Mouse (Mus musculus) lung, embryonic 16.5 days (tissue): ENCODE data around the gene Rap1b. TPM values are rescaled to one million over a fixed set of nuclear protein-coding genes. Genes with fewer than 3 reads are reported as not detected.
A peak's percentile ranks its signal among the peaks of the same experiment; 100 is the strongest.

Experiments used
- ATAC-seq: fragments of 200-750 bp; cut with Nextera tagmentation; 2 replicates; pipeline ENCODE4 v1.8.0; 2017; ENCODE audit warnings: low read depth, mild to moderate bottlenecking, moderate library complexity
- H3K27ac ChIP-seq: fragments of 300-500 bp; sonication (generic); 2 replicates; pipeline ENCODE4 v1.5.1; 2014; ENCODE audit warnings: mild to moderate bottlenecking, control low read depth, low read length
- H3K27me3 ChIP-seq: fragments of 300-500 bp; sonication (generic); 2 replicates; pipeline ENCODE4 v1.6.1; 2014; ENCODE audit warnings: low read depth, low read length, mixed read lengths; ENCODE audit not compliant: control insufficient read depth, insufficient read depth
- H3K36me3 ChIP-seq: fragments of 300-500 bp; sonication (generic); 2 replicates; pipeline ENCODE4 v1.6.1; 2014; ENCODE audit warnings: low read length; ENCODE audit not compliant: control insufficient read depth, insufficient read depth
- H3K4me1 ChIP-seq: fragments of 300-500 bp; sonication (generic); replicated peaks from 2 replicates; pipeline ENCODE4 v1.6.1; 2014; ENCODE audit warnings: low read length, mixed read lengths; ENCODE audit not compliant: control insufficient read depth, insufficient read depth
- H3K4me2 ChIP-seq: fragments of 300-500 bp; sonication (generic); 2 replicates; pipeline ENCODE4 v1.6.1; 2014; ENCODE audit warnings: low read depth, low read length, control low read depth
- H3K4me3 ChIP-seq: fragments of 300-500 bp; sonication (generic); 2 replicates; pipeline ENCODE4 v1.5.1; 2014; ENCODE audit warnings: mild to moderate bottlenecking, low read length, control low read depth
- H3K9ac ChIP-seq: fragments of 300-500 bp; sonication (generic); 2 replicates; pipeline ENCODE4 v1.6.1; 2014; ENCODE audit warnings: low read length, control low read depth
- H3K9me3 ChIP-seq: fragments of 300-500 bp; sonication (generic); 2 replicates; pipeline ENCODE4 v1.6.1; 2016; ENCODE audit warnings: low read length; ENCODE audit not compliant: control insufficient read depth
- WGBS: fragments of 180-500 bp; shearing (Covaris S2); extraction: QIAGEN DNeasy Blood & Tissue Kit; methylation state at CpG from one replicate; pipeline ENCODE4 v1.1.7; 2014; 5-methylcytosine and 5-hydroxymethylcytosine counted together
- polyA plus RNA-seq: library from polyadenylated mRNA; unstranded; fragments of >200 nt; fragmentation: Nextera tagmentation; extraction: Ambion mirVana; gene quantifications from 2 replicates; pipeline ENCODE4 v1.2.1, GENCODE M21; 2015

Rap1b gene
- polyA plus RNA-seq, 1 experiment from 2014 or later = 215 TPM

DNA sequence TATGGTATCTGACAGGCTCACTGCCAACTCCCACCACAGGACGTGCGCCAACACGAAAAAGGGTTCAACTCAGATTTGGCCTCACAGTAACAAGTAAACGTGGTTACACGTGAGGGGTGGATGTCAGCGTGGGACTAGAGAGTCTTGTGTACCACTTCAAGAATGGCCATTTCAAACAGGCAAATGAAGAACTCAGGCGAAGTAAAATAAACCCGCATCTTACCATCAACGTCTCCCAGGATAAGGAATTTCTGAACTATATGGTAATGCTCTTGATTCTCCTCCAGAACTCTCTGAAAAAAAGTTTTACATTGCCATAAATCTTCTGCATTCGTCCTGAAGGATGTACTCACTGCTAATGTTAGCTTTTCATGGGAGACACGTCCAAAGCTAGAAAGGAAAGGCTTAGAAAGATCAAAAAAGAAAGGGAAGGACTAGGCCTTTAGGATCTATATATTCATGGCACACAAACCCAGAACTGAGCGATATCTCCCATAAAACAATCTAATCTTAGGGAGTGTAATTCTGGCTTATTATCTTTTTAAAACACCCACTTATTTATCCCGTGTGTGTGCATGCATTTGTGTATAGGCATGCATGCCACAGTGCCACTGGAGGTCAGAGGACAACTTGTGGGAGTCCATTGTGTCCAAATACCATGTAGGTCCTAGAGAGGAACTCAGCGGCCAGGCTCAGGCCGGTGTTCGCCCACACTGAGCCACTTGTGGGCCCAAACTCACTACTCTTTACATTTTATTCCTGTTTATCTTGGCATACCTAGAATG is 79.5 kb downstream of the Rap1b start:
- no peak overlapping the region for H3K4me3 ChIP-seq

DNA sequence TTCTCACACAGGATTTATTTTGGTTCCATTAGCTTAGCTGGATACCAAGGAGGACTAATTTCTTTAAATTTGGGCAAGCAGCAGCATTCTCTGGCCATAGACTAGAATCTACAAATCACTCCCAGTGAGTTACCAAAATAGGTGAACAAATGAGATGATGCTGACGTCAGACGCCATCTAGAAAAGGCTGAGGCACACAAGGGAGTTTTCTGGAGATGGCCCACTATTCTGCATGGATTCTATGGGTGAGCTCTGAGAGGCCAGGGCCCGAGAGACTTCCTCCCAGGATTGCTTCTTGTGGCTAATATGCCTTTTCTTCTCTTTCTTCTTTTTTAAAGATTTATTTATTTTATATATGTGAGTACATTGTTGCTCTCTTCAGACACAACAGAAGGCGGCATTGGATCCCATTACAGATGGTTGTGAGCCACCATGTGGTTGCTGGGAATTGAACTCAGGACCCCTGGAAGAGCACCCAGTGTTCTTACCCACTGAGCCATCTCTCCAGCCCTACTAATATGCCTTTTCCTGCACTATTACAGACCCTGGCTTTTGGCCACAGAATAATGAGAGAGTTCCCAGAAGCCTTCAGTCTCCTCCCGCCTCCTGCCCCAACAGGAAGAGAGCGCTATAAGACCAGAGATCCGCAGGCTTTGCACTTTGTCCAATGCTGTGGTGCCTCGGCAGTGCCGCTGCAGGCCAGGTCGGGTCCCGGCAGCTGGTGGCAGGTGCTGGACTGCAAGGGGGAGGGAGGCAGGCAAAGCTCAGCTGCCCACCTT is 80.5 kb downstream of the Rap1b start:
- 0 out of 2 replicates have a peak, but pooled peaks have one; percentile 10 for ATAC-seq
- no peak overlapping the region for H3K27ac ChIP-seq
- no peaks in the 10 kb centered on the region for H3K4me1 ChIP-seq
- whole genome bisulfite sequencing = 94% methylated on average over 11 of the region's 11 CpGs
- no peaks in the 10 kb centered on the region for H3K27me3 ChIP-seq
- no peak overlapping the region for H3K4me3 ChIP-seq
- no peak overlapping the region for H3K4me2 ChIP-seq
- peaks cover 61% of the 10 kb centered on the region for H3K36me3 ChIP-seq
- no peak overlapping the region for H3K9ac ChIP-seq
- no peaks in the 10 kb centered on the region for H3K9me3 ChIP-seq

More for the DNA sequence above, 79.5 kb downstream of the Rap1b start:
- no peak overlapping the region for H3K27ac ChIP-seq
- ATAC-seq = no peak
- H3K27me3 ChIP-seq = no peaks in the 10 kb centered on the region
- H3K9ac ChIP-seq = no peak overlapping the region
- H3K4me2 ChIP-seq = no peak overlapping the region
- 88% methylated on average over 16 of the region's 16 CpGs for WGBS
- H3K4me1 ChIP-seq = no peaks in the 10 kb centered on the region
- H3K36me3 ChIP-seq = peaks cover 55% of the 10 kb centered on the region
- H3K9me3 ChIP-seq = no peaks in the 10 kb centered on the region

DNA sequence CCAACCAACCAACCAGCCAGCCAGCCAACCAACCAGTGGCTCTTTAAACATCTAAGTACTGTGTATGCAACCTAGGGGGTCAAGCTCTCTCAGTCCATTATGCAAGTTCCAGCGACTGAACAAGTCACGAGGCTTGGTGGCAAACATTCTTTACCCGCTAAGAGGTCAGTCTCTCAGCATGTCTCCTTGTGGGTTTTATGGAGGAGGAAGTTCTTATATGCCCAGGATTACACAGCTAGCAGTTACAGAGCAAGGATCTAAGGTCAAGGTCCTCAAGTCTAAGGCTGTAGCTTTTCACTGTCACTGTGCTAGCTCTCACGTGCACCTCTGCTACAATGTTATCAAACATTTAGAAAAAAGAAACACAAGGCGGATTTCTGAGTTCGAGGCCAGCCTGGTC is 81.2 kb downstream of the Rap1b start:
- Histone ChIP-seq H3K27me3 (no peaks in the 10 kb centered on the region), H3K9me3 (no peaks in the 10 kb centered on the region), H3K4me1 (no peaks in the 10 kb centered on the region), H3K27ac (no peak overlapping the region), H3K4me2 (no peak overlapping the region), H3K9ac (no peak overlapping the region), H3K4me3 (no peak overlapping the region), H3K36me3 (peaks cover 61% of the 10 kb centered on the region)
- WGBS = 86% methylated on average over 6 of the region's 6 CpGs
- no peak for ATAC-seq

Other genes starting within 250 kb of the Rap1b start
- 83.7 and 86.9 TPM in 2 replicates for gene Cpm, start 216.5 kb downstream of the Rap1b start, polyA plus RNA-seq
- 51.2 and 51.7 TPM in 2 replicates for gene Mdm2, start 135.3 kb downstream of the Rap1b start, polyA plus RNA-seq
- gene Slc35e3, start 99.7 kb downstream of the Rap1b start, polyA plus RNA-seq = 18.3 and 18.6 TPM in 2 replicates
- 58.8 and 64.8 TPM in 2 replicates for gene Nup107, start 53.3 kb downstream of the Rap1b start, polyA plus RNA-seq